Mouse (Mus musculus) hindbrain, embryonic 13.5 days (tissue): ENCODE data around the gene Zbp1. TPM values are rescaled to one million over a fixed set of nuclear protein-coding genes. Genes with fewer than 3 reads are reported as not detected.

Experiments
- ATAC-seq: fragments of 200-750 bp; cut with Nextera tagmentation; 2 replicates; pipeline ENCODE4 v1.8.0; 2017; ENCODE audit warnings: moderate TSS enrichment; ENCODE audit not compliant: low FRiP score
- H3K27ac ChIP-seq: fragments of 300-500 bp; sonication (generic); 2 replicates; pipeline ENCODE4 v1.5.1; 2015; ENCODE audit warnings: inconsistent platforms, mild to moderate bottlenecking, moderate library complexity
- H3K27me3 ChIP-seq: fragments of 300-500 bp; sonication (generic); 2 replicates; pipeline ENCODE4 v1.6.1; 2015; ENCODE audit warnings: mild to moderate bottlenecking, inconsistent platforms
- H3K36me3 ChIP-seq: fragments of 300-500 bp; sonication (generic); 2 replicates; pipeline ENCODE4 v1.6.1; 2015; ENCODE audit warnings: mild to moderate bottlenecking, inconsistent platforms
- H3K4me1 ChIP-seq: fragments of 300-500 bp; sonication (generic); replicated peaks from 2 replicates; pipeline ENCODE4 v1.6.1; 2015; ENCODE audit warnings: inconsistent platforms
- H3K4me2 ChIP-seq: fragments of 300-500 bp; sonication (generic); 2 replicates; pipeline ENCODE4 v1.6.1; 2015; ENCODE audit warnings: inconsistent platforms, mild to moderate bottlenecking, moderate library complexity
- H3K4me3 ChIP-seq: fragments of 300-500 bp; sonication (generic); 2 replicates; pipeline ENCODE4 v1.5.1; 2015; ENCODE audit warnings: mild to moderate bottlenecking, inconsistent platforms
- H3K9ac ChIP-seq: fragments of 300-500 bp; sonication (generic); 2 replicates; pipeline ENCODE4 v1.6.1; 2015; ENCODE audit warnings: mild to moderate bottlenecking, inconsistent platforms
- H3K9me3 ChIP-seq: fragments of 300-500 bp; sonication (generic); 2 replicates; pipeline ENCODE4 v1.6.1; 2016; ENCODE audit warnings: inconsistent platforms
- WGBS: fragments of 180-500 bp; shearing (Covaris S2); methylation state at CpG from one replicate; pipeline ENCODE4 v1.1.7; 2015; 5-methylcytosine and 5-hydroxymethylcytosine counted together
- polyA plus RNA-seq: library from polyadenylated mRNA; unstranded; fragments of >200 nt; fragmentation: Nextera tagmentation; extraction: Ambion mirVana; gene quantifications from 2 replicates; pipeline ENCODE4 v1.2.1, GENCODE M21; 2015

Gene Zbp1
- polyA plus RNA-seq, 1 experiment from 2014 or later: 0.29 TPM

GRCm38 (mm10) chr2:173224832-173225231 lies 6.1 kb upstream of the Zbp1 start:
- 66% methylated on average over 7 of the region's 7 CpGs for WGBS
- Histone ChIP-seq H3K27ac (no peak overlapping the region), H3K27me3 (no peaks in the 10 kb centered on the region), H3K9me3 (no peaks in the 10 kb centered on the region), H3K4me3 (no peak overlapping the region), H3K9ac (no peak overlapping the region), H3K36me3 (peaks cover 33% of the 10 kb centered on the region), H3K4me1 (peaks cover 13% of the 10 kb centered on the region), H3K4me2 (no peak overlapping the region)
- no peak for ATAC-seq

GRCm38 (mm10) chr2:173224097-173224496 lies 5.4 kb upstream of the Zbp1 start:
- H3K27ac ChIP-seq: no peak overlapping the region
- H3K4me2 ChIP-seq: no peak overlapping the region
- H3K4me1 ChIP-seq: peaks cover 11% of the 10 kb centered on the region
- H3K27me3 ChIP-seq: no peaks in the 10 kb centered on the region
- no peak overlapping the region for H3K4me3 ChIP-seq
- H3K36me3 ChIP-seq: peaks cover 33% of the 10 kb centered on the region
- WGBS: 78% methylated on average over 3 of the region's 3 CpGs
- H3K9ac ChIP-seq: no peak overlapping the region
- H3K9me3 ChIP-seq: no peaks in the 10 kb centered on the region
- ATAC-seq: no peak

- WGBS: 76% methylated on average over 3 of the region's 3 CpGs
Observed at GRCm38 (mm10) chr2:173223496-173223895, 4.8 kb upstream of the Zbp1 start.

GRCm38 (mm10) chr2:173220754-173221153 lies 2.0 kb upstream of the Zbp1 start:
- H3K9ac ChIP-seq: no peak overlapping the region
- peaks cover 16% of the 10 kb centered on the region; the same call in 1 of the 2 replicates for H3K4me1 ChIP-seq
- no peak overlapping the region for H3K4me2 ChIP-seq
- H3K4me3 ChIP-seq: no peak overlapping the region
- no peak for ATAC-seq
- H3K27me3 ChIP-seq: peaks cover 2% of the 10 kb centered on the region; the same call in 1 of the 2 replicates
- H3K27ac ChIP-seq: no peak overlapping the region
- peaks cover 6% of the 10 kb centered on the region; the same call in 1 of the 2 replicates for H3K36me3 ChIP-seq
- 93% methylated on average over 9 of the region's 9 CpGs for WGBS
- H3K9me3 ChIP-seq: no peaks in the 10 kb centered on the region

More at GRCm38 (mm10) chr2:173223496-173223895, 4.8 kb upstream of the Zbp1 start:
- Histone ChIP-seq H3K4me1 (peaks cover 16% of the 10 kb centered on the region), H3K4me2 (no peak overlapping the region), H3K9me3 (no peaks in the 10 kb centered on the region), H3K27me3 (peaks cover under 1% of the 10 kb centered on the region; the same call in 1 of the 2 replicates), H3K27ac (no peak overlapping the region), H3K9ac (no peak overlapping the region), H3K4me3 (no peak overlapping the region), H3K36me3 (peaks cover 27% of the 10 kb centered on the region)
- no peak for ATAC-seq

- no peak overlapping the region for H3K9ac ChIP-seq
- H3K36me3 ChIP-seq: no peaks in the 10 kb centered on the region
- no peak overlapping the region for H3K4me3 ChIP-seq
- peaks cover 5% of the 10 kb centered on the region; the same call in 1 of the 2 replicates for H3K4me1 ChIP-seq
- H3K9me3 ChIP-seq: no peaks in the 10 kb centered on the region; the same call in 1 of the 2 replicates
- 45% methylated on average over 10 of the region's 10 CpGs for WGBS
- H3K27me3 ChIP-seq: peaks cover 2% of the 10 kb centered on the region; the same call in 1 of the 2 replicates
- no peak overlapping the region for H3K27ac ChIP-seq
- 0 out of 2 replicates have a peak, but pooled peaks have one; percentile 53 for ATAC-seq
- H3K4me2 ChIP-seq: no peak overlapping the region
Observed at GRCm38 (mm10) chr2:173219256-173219954, 682 bp upstream of the Zbp1 start.

GRCm38 (mm10) chr2:173217763-173218258 lies 912 bp downstream of the Zbp1 start:
- H3K4me1 ChIP-seq: peaks cover 5% of the 10 kb centered on the region; the same call in 1 of the 2 replicates
- no peak overlapping the region for H3K4me3 ChIP-seq
- no peaks in the 10 kb centered on the region for H3K36me3 ChIP-seq
- no peak for ATAC-seq
- WGBS: 94% methylated on average over 5 of the region's 5 CpGs
- no peaks in the 10 kb centered on the region; the same call in 1 of the 2 replicates for H3K9me3 ChIP-seq
- peaks cover 2% of the 10 kb centered on the region; the same call in 1 of the 2 replicates for H3K27me3 ChIP-seq
- H3K4me2 ChIP-seq: no peak overlapping the region
- H3K9ac ChIP-seq: no peak overlapping the region
- no peak overlapping the region for H3K27ac ChIP-seq

GRCm38 (mm10) chr2:173217246-173217645 lies 1.5 kb downstream of the Zbp1 start:
- H3K9ac ChIP-seq: no peak overlapping the region
- WGBS: 78% methylated on average over 3 of the region's 3 CpGs

GRCm38 (mm10) chr2:173216840-173217239 lies 1.9 kb downstream of the Zbp1 start:
- H3K27ac ChIP-seq: no peak overlapping the region
- no peak overlapping the region for H3K4me3 ChIP-seq
- WGBS: 92% methylated on average over 7 of the region's 7 CpGs
- peaks cover 2% of the 10 kb centered on the region; the same call in 1 of the 2 replicates for H3K27me3 ChIP-seq
- H3K4me1 ChIP-seq: peaks cover 5% of the 10 kb centered on the region; the same call in 1 of the 2 replicates
- no peaks in the 10 kb centered on the region; the same call in 1 of the 2 replicates for H3K9me3 ChIP-seq
- no peak overlapping the region for H3K4me2 ChIP-seq
- H3K9ac ChIP-seq: no peak overlapping the region
- H3K36me3 ChIP-seq: no peaks in the 10 kb centered on the region
- ATAC-seq: no peak

More at GRCm38 (mm10) chr2:173217246-173217645, 1.5 kb downstream of the Zbp1 start:
- H3K9me3 ChIP-seq: no peaks in the 10 kb centered on the region; the same call in 1 of the 2 replicates
- no peak overlapping the region for H3K27ac ChIP-seq
- no peaks in the 10 kb centered on the region for H3K36me3 ChIP-seq
- peaks cover 2% of the 10 kb centered on the region; the same call in 1 of the 2 replicates for H3K27me3 ChIP-seq
- no peak overlapping the region for H3K4me2 ChIP-seq
- H3K4me1 ChIP-seq: peaks cover 5% of the 10 kb centered on the region; the same call in 1 of the 2 replicates
- ATAC-seq: no peak
- no peak overlapping the region for H3K4me3 ChIP-seq

- 84% methylated on average over 4 of the region's 4 CpGs for WGBS
- Histone ChIP-seq H3K4me2 (no peak overlapping the region), H3K36me3 (no peaks in the 10 kb centered on the region), H3K9me3 (no peaks in the 10 kb centered on the region; the same call in 1 of the 2 replicates), H3K27ac (no peak overlapping the region), H3K4me1 (no peaks in the 10 kb centered on the region), H3K9ac (no peak overlapping the region), H3K4me3 (no peak overlapping the region), H3K27me3 (no peaks in the 10 kb centered on the region)
- ATAC-seq: no peak
Observed at GRCm38 (mm10) chr2:173212227-173212626, 6.5 kb downstream of the Zbp1 start.

GRCm38 (mm10) chr2:173209091-173209815 lies 9.5 kb downstream of the Zbp1 start:
- Histone ChIP-seq H3K4me1 (no peaks in the 10 kb centered on the region), H3K36me3 (no peaks in the 10 kb centered on the region), H3K27me3 (no peaks in the 10 kb centered on the region), H3K27ac (no peak overlapping the region), H3K4me2 (no peak overlapping the region), H3K9me3 (no peaks in the 10 kb centered on the region), H3K9ac (no peak overlapping the region), H3K4me3 (no peak overlapping the region)
- 94% methylated on average over 7 of the region's 7 CpGs for WGBS
- no peak for ATAC-seq

- Histone ChIP-seq H3K36me3 (no peaks in the 10 kb centered on the region), H3K27ac (no peak overlapping the region), H3K9ac (no peak overlapping the region), H3K4me3 (no peak overlapping the region), H3K4me1 (no peaks in the 10 kb centered on the region), H3K27me3 (no peaks in the 10 kb centered on the region), H3K4me2 (no peak overlapping the region), H3K9me3 (no peaks in the 10 kb centered on the region)
- WGBS: 97% methylated on average over 3 of the region's 3 CpGs
- no peak for ATAC-seq
Observed at GRCm38 (mm10) chr2:173207051-173207450, 11.7 kb downstream of the Zbp1 start.

- H3K4me3 ChIP-seq: no peak overlapping the region
- H3K27me3 ChIP-seq: no peaks in the 10 kb centered on the region
- H3K4me1 ChIP-seq: no peaks in the 10 kb centered on the region
- H3K9me3 ChIP-seq: no peaks in the 10 kb centered on the region
- H3K27ac ChIP-seq: no peak overlapping the region
- no peak overlapping the region for H3K9ac ChIP-seq
- no peak for ATAC-seq
- H3K4me2 ChIP-seq: no peak overlapping the region
- no peaks in the 10 kb centered on the region for H3K36me3 ChIP-seq
- 95% methylated on average over 14 of the region's 14 CpGs for WGBS
Observed at GRCm38 (mm10) chr2:173205563-173206099, 13.1 kb downstream of the Zbp1 start.
